Mouse (Mus musculus) mesoderm, embryonic 11.5 days (tissue): ENCODE measurements around the gene Gcnt2.

Experiments
- DNase-seq: peaks from one replicate; pipeline ENCODE4 v3.0.0-alpha.2; 2012; ENCODE audit warnings: low read depth, low spot score

The Gcnt2 gene

DNA sequence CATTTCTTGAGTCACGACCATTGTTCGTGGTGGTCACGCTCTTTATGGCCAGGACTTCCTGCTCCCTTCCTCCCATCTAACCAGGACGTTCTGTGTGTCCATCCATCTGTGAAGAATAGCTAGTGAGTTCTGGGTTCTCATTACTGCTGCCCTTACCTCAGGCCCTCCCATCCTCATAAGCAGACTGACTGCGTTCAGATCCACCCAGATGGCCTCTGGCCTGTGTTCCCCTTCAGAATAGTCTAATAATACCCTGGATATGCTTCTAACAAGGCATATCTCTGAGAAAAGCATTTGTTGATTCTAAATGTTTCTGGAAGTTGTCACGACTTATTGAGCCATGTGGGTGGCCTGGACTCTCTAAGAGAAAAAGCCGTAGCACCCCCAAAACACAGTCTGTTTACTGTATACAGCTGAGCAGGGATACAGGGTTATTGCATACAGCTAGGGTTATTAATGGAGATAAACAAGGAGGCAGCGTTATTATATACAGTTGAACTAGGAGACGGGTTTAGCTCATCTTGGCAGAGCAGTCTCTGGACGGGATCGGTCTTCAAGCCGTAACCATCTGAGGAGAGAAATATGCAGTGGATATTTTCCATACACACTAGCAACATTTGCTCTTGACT, 42.4 kb downstream of the Gcnt2 start:
- no peak for DNase-seq

GRCm38 (mm10) chr13:40904080-40904479, 44.5 kb downstream of the Gcnt2 start:
- DNase-seq: no peak

GRCm38 (mm10) chr13:40906528-40906927, 47.0 kb downstream of the Gcnt2 start:
- DNase-seq: no peak

GRCm38 (mm10) chr13:40907274-40907673, 47.7 kb downstream of the Gcnt2 start:
- DNase-seq: no peak

DNA sequence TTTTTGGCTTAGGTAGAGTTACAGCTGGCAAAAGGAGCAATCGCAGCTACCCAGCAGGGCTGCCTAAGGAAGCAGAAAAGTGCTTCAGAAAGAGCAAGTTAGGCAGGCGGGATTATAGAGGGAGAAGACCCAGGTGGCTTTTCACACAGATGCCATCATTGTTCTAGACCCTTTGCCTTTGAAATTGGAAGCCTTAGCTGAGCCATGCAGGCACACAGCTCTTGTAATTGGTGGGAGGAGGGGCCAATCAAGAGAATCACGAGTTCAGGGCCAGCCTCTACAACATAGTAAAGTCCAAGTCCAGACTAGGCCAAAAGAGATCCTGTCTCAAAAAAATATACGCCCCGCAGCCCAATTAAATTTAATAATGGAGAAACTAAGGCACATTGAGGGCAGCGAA, 48.5 kb downstream of the Gcnt2 start:
- DNase-seq: no peak

DNA sequence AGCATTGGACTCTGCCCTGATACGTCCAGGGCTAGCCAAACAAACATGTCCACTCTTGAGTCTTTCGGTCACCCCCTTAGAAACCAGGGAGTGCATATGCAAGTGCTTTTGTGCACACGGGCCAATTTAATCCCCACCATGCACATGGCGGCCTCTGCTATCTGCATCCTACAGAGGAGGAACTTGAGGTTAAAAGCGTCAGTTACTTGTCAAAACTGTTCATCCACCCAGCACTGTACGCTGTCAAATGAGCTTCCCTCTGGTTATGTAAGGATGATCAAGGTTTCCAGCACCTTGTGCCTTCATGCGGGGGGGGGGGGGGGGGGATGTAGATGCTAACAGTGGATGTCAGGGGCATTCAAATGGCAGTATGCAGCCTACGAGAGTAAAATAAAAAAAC, 49.5 kb downstream of the Gcnt2 start:
- no peak for DNase-seq

GRCm38 (mm10) chr13:40910047-40910446, 50.5 kb downstream of the Gcnt2 start:
- no peak for DNase-seq

- no peak for DNase-seq
Measured at GRCm38 (mm10) chr13:40911951-40912350, 52.4 kb downstream of the Gcnt2 start.

DNA sequence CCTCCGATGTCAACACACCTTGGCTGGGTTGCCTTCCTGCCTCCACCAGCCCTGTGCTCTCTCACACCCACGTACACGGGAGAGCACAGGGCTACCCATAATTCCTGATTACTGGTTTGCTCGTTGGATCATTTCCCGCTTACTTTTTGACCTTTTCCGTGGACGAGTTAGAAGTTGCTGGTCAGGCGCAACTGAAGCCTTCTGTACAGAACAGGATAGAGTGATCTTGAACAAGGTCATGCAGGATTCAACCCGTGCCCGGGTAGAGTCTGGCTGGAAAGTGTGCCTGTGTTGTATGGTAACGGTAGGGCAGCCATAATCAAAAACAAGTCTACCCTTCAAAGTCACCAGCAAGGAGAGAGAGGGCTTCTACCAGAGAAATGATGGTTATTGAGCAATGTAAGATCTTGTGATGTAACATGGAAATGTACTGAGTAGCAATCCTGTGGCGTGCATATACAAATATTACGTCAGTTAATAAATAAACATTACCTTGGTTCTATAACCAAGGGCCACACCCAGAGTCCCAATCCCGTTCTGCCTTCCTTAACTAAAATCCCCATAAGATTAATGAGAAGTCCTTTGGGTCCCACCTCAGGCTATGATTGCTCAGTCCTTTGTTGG, 54.0 kb downstream of the Gcnt2 start:
- no peak for DNase-seq

DNA sequence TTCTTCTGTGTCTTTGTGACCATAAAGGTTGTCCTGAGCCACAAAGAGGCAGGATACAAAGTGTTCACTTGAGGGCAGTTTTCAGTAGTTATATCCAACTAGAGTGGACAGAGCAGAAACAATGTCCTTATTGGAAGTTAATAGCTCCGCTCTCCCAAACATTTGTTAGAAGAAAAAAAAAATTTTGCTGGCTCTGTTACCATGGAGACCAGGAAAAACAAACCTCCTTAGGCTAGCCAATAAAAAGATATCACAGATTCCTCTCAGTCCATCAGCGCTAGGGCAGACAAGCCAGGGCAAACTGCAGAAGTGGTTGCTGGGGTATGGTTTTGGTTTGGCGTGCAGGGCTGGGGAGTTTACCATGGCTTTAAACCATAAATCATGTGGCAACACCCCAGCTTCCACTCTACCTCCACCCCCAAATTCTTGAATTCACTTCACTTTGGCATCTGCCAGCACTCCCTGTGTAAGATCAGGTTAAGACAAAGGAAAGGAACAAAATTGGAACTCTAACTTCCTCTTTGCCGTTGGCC, 54.6 kb downstream of the Gcnt2 start:
- peak; percentile 44 for DNase-seq

DNA sequence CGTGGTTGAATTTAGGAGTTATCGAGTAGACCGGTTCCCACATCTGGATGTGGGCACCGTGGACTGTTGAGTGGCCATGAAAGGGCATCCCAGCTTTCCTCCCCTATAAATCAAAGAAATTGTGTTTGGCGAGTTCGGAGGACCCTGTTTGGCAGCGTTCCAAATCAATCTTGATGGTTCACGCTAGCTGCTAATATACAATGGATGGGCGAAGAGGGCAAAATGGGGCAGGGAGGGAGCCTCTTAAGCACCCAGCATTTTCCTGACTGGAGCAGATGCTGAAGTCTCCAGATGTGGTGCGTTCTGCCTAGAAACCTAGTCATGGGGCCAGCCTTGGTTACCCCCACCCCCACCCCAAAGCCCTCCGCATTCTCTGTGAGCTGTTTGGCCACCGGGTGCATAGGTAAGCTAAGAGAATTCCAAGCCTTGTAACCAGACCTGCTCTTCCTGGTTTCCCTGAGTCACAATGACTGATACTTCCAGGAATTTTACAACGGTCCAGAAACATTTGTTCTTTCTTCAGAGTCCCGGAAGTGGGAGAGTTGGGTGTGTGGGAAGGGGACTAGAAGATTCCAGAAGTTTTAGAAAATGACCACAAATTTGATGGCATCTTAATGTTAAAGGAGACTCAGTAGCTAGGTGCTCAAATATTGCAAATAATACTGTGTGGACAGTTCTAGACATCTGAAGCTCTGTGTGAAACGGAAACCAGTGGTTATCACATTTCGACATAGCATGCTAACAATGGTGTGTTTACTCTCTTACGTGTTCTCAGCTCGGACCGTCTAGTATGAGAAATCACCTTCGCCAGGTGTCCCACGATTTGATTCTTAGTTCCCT, 57.0 kb downstream of the Gcnt2 start:
- peak; percentile 79 for DNase-seq

- peak; percentile 79 for DNase-seq
Measured at GRCm38 (mm10) chr13:40917161-40918091, 57.9 kb downstream of the Gcnt2 start.

- no peak for DNase-seq
Measured at GRCm38 (mm10) chr13:40921326-40922059, 61.9 kb downstream of the Gcnt2 start.

- no peak for DNase-seq
Measured at GRCm38 (mm10) chr13:40922311-40922877, 62.8 kb downstream of the Gcnt2 start.

- DNase-seq: no peak
Measured at GRCm38 (mm10) chr13:40923756-40924315, 64.3 kb downstream of the Gcnt2 start.

GRCm38 (mm10) chr13:40928192-40928898, 68.8 kb downstream of the Gcnt2 start:
- DNase-seq: no peak

DNA sequence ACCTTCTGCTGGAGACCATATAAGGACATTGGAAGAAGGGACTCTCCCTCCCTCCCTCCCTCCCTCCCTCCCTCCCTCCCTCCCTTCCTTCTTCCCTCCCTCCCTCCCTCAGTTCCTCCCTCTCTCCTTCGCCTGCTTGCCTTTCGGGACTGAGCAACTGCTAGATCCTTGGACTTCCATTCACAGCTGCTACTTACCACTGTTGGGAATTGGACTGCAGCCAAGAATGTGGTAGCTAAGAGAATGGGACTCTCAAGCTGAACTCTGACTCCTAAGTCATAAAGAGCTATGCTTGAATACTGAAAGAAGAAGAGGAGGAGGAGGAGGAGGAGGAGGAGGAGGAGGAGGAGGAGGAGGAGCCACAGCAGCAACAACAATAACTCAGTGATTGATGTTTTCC, 72.3 kb downstream of the Gcnt2 start:
- DNase-seq: peak; percentile 76

DNA sequence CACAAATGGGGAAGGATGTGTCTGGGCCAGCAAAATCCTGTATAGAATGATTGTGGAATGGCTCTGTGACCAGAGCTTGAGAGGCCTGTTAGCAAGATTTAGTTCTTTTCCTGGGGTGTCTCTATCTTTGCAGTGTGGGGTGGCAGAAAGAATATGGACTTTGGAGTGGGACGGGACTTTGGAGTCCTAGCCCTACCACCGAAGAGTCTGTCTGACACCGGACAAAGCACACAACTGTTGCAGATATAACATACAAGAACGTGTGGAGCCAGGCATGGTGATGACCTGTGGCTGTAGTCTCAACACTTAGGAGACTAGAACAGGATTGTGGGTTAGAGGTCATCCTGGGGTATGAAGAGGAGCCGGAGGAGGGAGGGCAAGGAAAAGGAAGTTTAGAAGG, 73.0 kb downstream of the Gcnt2 start:
- no peak for DNase-seq

- no peak for DNase-seq
Measured at GRCm38 (mm10) chr13:40934341-40934740, 74.8 kb downstream of the Gcnt2 start.
